Mouse (Mus musculus): Measurements from ENCODE around the gene Lrrc8c. TPM values are rescaled to one million over a fixed set of nuclear protein-coding genes. Genes with fewer than 3 reads are reported as not detected.

The Lrrc8c gene
- polyA plus RNA-seq, 1 experiment from 2014 or later: 13.0 TPM

- no peaks in the 10 kb centered on the region for H3K4me1 ChIP-seq (ENCODE audit: control insufficient read depth, insufficient read depth, low read length)
- WGBS: 77% methylated on average over 4 of the region's 4 CpGs
- H3K27ac ChIP-seq (replicated peaks; ENCODE audit: low read depth, low read length): no peak overlapping the region
- no peak overlapping the region for H3K4me2 ChIP-seq (ENCODE audit: low read length)
- H3K36me3 ChIP-seq (ENCODE audit: control insufficient read depth, insufficient read depth, low read length): no peaks in the 10 kb centered on the region
- H3K9me3 ChIP-seq (ENCODE audit: control insufficient read depth, low read length): no peaks in the 10 kb centered on the region
- H3K9ac ChIP-seq (replicated peaks; ENCODE audit: low read length): no peak overlapping the region
- ATAC-seq (ENCODE audit: low FRiP score, low TSS enrichment) (no peak), DNase-seq (no peak)
- H3K27me3 ChIP-seq (ENCODE audit: control insufficient read depth, insufficient read depth, low read length): no peaks in the 10 kb centered on the region
- no peak overlapping the region for H3K4me3 ChIP-seq (replicated peaks; ENCODE audit: low read depth, low read length)
Measured at GRCm38 (mm10) chr5:105623074-105623713, 104.0 kb downstream of the Lrrc8c start.

GRCm38 (mm10) chr5:105624257-105624656 lies 105.1 kb downstream of the Lrrc8c start:
- whole genome bisulfite sequencing: 93% methylated on average over 3 of the region's 3 CpGs
- Histone ChIP-seq H3K27me3 (ENCODE audit: control insufficient read depth, insufficient read depth, low read length) (no peaks in the 10 kb centered on the region), H3K4me2 (ENCODE audit: low read length) (no peak overlapping the region), H3K4me3 (replicated peaks; ENCODE audit: low read depth, low read length) (no peak overlapping the region), H3K4me1 (ENCODE audit: control insufficient read depth, insufficient read depth, low read length) (no peaks in the 10 kb centered on the region), H3K36me3 (ENCODE audit: control insufficient read depth, insufficient read depth, low read length) (no peaks in the 10 kb centered on the region), H3K9me3 (ENCODE audit: control insufficient read depth, low read length) (no peaks in the 10 kb centered on the region), H3K27ac (replicated peaks; ENCODE audit: low read depth, low read length) (no peak overlapping the region), H3K9ac (replicated peaks; ENCODE audit: low read length) (no peak overlapping the region)
- DNase-seq: no peak
- no peak for ATAC-seq (ENCODE audit: low FRiP score, low TSS enrichment)

GRCm38 (mm10) chr5:105625504-105626150 lies 106.4 kb downstream of the Lrrc8c start:
- ATAC-seq (ENCODE audit: low FRiP score, low TSS enrichment) (no peak), DNase-seq (no peak)
- no peak overlapping the region for H3K4me2 ChIP-seq (ENCODE audit: low read length)
- H3K9ac ChIP-seq (replicated peaks; ENCODE audit: low read length): no peak overlapping the region
- no peaks in the 10 kb centered on the region for H3K36me3 ChIP-seq (ENCODE audit: control insufficient read depth, insufficient read depth, low read length)
- no peaks in the 10 kb centered on the region for H3K27me3 ChIP-seq (ENCODE audit: control insufficient read depth, insufficient read depth, low read length)
- no peaks in the 10 kb centered on the region for H3K4me1 ChIP-seq (ENCODE audit: control insufficient read depth, insufficient read depth, low read length)
- H3K27ac ChIP-seq (replicated peaks; ENCODE audit: low read depth, low read length): no peak overlapping the region
- H3K9me3 ChIP-seq (ENCODE audit: control insufficient read depth, low read length): no peaks in the 10 kb centered on the region
- H3K4me3 ChIP-seq (replicated peaks; ENCODE audit: low read depth, low read length): no peak overlapping the region
- 78% methylated on average over 8 of the region's 8 CpGs for WGBS

- H3K27me3 ChIP-seq (ENCODE audit: control insufficient read depth, insufficient read depth, low read length): no peaks in the 10 kb centered on the region
- no peak overlapping the region for H3K9ac ChIP-seq (replicated peaks; ENCODE audit: low read length)
- H3K4me2 ChIP-seq (ENCODE audit: low read length): no peak overlapping the region
- no peaks in the 10 kb centered on the region for H3K36me3 ChIP-seq (ENCODE audit: control insufficient read depth, insufficient read depth, low read length)
- 50% methylated on average over 3 of the region's 3 CpGs for WGBS
- no peak overlapping the region for H3K4me3 ChIP-seq (replicated peaks; ENCODE audit: low read depth, low read length)
- no peaks in the 10 kb centered on the region for H3K4me1 ChIP-seq (ENCODE audit: control insufficient read depth, insufficient read depth, low read length)
- H3K27ac ChIP-seq (replicated peaks; ENCODE audit: low read depth, low read length): no peak overlapping the region
- ATAC-seq (ENCODE audit: low FRiP score, low TSS enrichment) (no peak), DNase-seq (no peak)
- no peaks in the 10 kb centered on the region for H3K9me3 ChIP-seq (ENCODE audit: control insufficient read depth, low read length)
Measured at GRCm38 (mm10) chr5:105626355-105626754, 107.2 kb downstream of the Lrrc8c start.

GRCm38 (mm10) chr5:105627093-105627492 lies 107.9 kb downstream of the Lrrc8c start:
- Histone ChIP-seq H3K9ac (replicated peaks; ENCODE audit: low read length) (no peak overlapping the region), H3K4me3 (replicated peaks; ENCODE audit: low read depth, low read length) (no peak overlapping the region), H3K27ac (replicated peaks; ENCODE audit: low read depth, low read length) (no peak overlapping the region), H3K4me1 (ENCODE audit: control insufficient read depth, insufficient read depth, low read length) (no peaks in the 10 kb centered on the region), H3K4me2 (ENCODE audit: low read length) (no peak overlapping the region), H3K27me3 (ENCODE audit: control insufficient read depth, insufficient read depth, low read length) (no peaks in the 10 kb centered on the region), H3K36me3 (ENCODE audit: control insufficient read depth, insufficient read depth, low read length) (no peaks in the 10 kb centered on the region), H3K9me3 (ENCODE audit: control insufficient read depth, low read length) (no peaks in the 10 kb centered on the region)
- ATAC-seq (ENCODE audit: low FRiP score, low TSS enrichment): no peak
- 87% methylated on average over 5 of the region's 5 CpGs for WGBS
- DNase-seq: no peak

GRCm38 (mm10) chr5:105629955-105630354 lies 110.8 kb downstream of the Lrrc8c start:
- ATAC-seq (ENCODE audit: low FRiP score, low TSS enrichment) (no peak), DNase-seq (no peak)
- H3K4me3 ChIP-seq (replicated peaks; ENCODE audit: low read depth, low read length): no peak overlapping the region
- H3K4me2 ChIP-seq (ENCODE audit: low read length): no peak overlapping the region
- no peak overlapping the region for H3K27ac ChIP-seq (replicated peaks; ENCODE audit: low read depth, low read length)
- H3K4me1 ChIP-seq (ENCODE audit: control insufficient read depth, insufficient read depth, low read length): no peaks in the 10 kb centered on the region
- no peaks in the 10 kb centered on the region for H3K36me3 ChIP-seq (ENCODE audit: control insufficient read depth, insufficient read depth, low read length)
- no peaks in the 10 kb centered on the region for H3K9me3 ChIP-seq (ENCODE audit: control insufficient read depth, low read length)
- WGBS: 96% methylated on average over 1 of the region's 1 CpGs
- no peak overlapping the region for H3K9ac ChIP-seq (replicated peaks; ENCODE audit: low read length)
- H3K27me3 ChIP-seq (ENCODE audit: control insufficient read depth, insufficient read depth, low read length): no peaks in the 10 kb centered on the region

GRCm38 (mm10) chr5:105632066-105632465 lies 112.9 kb downstream of the Lrrc8c start:
- Histone ChIP-seq H3K9ac (replicated peaks; ENCODE audit: low read length) (no peak overlapping the region), H3K27ac (replicated peaks; ENCODE audit: low read depth, low read length) (no peak overlapping the region), H3K4me2 (ENCODE audit: low read length) (no peak overlapping the region), H3K36me3 (ENCODE audit: control insufficient read depth, insufficient read depth, low read length) (no peaks in the 10 kb centered on the region), H3K4me3 (replicated peaks; ENCODE audit: low read depth, low read length) (no peak overlapping the region), H3K27me3 (ENCODE audit: control insufficient read depth, insufficient read depth, low read length) (no peaks in the 10 kb centered on the region), H3K4me1 (ENCODE audit: control insufficient read depth, insufficient read depth, low read length) (no peaks in the 10 kb centered on the region), H3K9me3 (ENCODE audit: control insufficient read depth, low read length) (no peaks in the 10 kb centered on the region)
- WGBS: 88% methylated on average over 10 of the region's 10 CpGs
- no peak for DNase-seq
- no peak for ATAC-seq (ENCODE audit: low FRiP score, low TSS enrichment)

GRCm38 (mm10) chr5:105635576-105635975 lies 116.4 kb downstream of the Lrrc8c start:
- Histone ChIP-seq H3K27ac (replicated peaks; ENCODE audit: low read depth, low read length) (no peak overlapping the region), H3K9ac (replicated peaks; ENCODE audit: low read length) (no peak overlapping the region), H3K4me3 (replicated peaks; ENCODE audit: low read depth, low read length) (no peak overlapping the region), H3K27me3 (ENCODE audit: control insufficient read depth, insufficient read depth, low read length) (no peaks in the 10 kb centered on the region), H3K4me1 (ENCODE audit: control insufficient read depth, insufficient read depth, low read length) (no peaks in the 10 kb centered on the region), H3K9me3 (ENCODE audit: control insufficient read depth, low read length) (no peaks in the 10 kb centered on the region), H3K36me3 (ENCODE audit: control insufficient read depth, insufficient read depth, low read length) (no peaks in the 10 kb centered on the region), H3K4me2 (ENCODE audit: low read length) (no peak overlapping the region)
- 82% methylated on average over 6 of the region's 6 CpGs for WGBS
- ATAC-seq (ENCODE audit: low FRiP score, low TSS enrichment): no peak
- no peak for DNase-seq
